Mouse (Mus musculus): Measurements from ENCODE around the gene Kat8. TPM values are rescaled to one million over a fixed set of nuclear protein-coding genes. Genes with fewer than 3 reads are reported as not detected.

The Kat8 gene
- polyA plus RNA-seq, 1 experiment = 11.3 TPM

GRCm38 (mm10) chr7:127922451-127923275, 10.3 kb downstream of the Kat8 start:
- Histone ChIP-seq H3K36me3 (ENCODE audit: control insufficient read depth, insufficient read depth, low read length) (peaks cover 13% of the 10 kb centered on the region; the same call in 1 of the 2 replicates), H3K4me1 (ENCODE audit: control insufficient read depth, insufficient read depth, insufficient read length) (peaks cover 12% of the 10 kb centered on the region; the same call in 1 of the 2 replicates), H3K27me3 (ENCODE audit: control insufficient read depth, insufficient read depth, low read length) (no peaks in the 10 kb centered on the region), H3K27ac (ENCODE audit: insufficient read depth, low read length) (peak overlapping the region; percentile 93), H3K4me3 (ENCODE audit: extremely low read depth, insufficient read depth, insufficient read length) (no peak overlapping the region)
- peak in 1 of 2 experiments; percentile 50 for DNase-seq (ENCODE audit: low read depth in 1 of 2, low spot score in 2 of 2)
- 31% methylated on average over 6 of the region's 6 CpGs for WGBS
- TF ChIP-seq CTCF (IDR thresholded peaks at IDR 0.05; ENCODE audit: extremely low read depth, insufficient read depth, insufficient read length, insufficient replicate concordance) = no peak

GRCm38 (mm10) chr7:127923714-127924113, 11.4 kb downstream of the Kat8 start:
- H3K27me3 ChIP-seq (ENCODE audit: control insufficient read depth, insufficient read depth, low read length) = no peaks in the 10 kb centered on the region
- no peak overlapping the region for H3K4me3 ChIP-seq (ENCODE audit: extremely low read depth, insufficient read depth, insufficient read length)
- TF ChIP-seq CTCF (IDR thresholded peaks at IDR 0.05; ENCODE audit: extremely low read depth, insufficient read depth, insufficient read length, insufficient replicate concordance) (no peak), POLR2A (IDR thresholded peaks at IDR 0.05; ENCODE audit: low read depth, low read length) (no peak)
- H3K36me3 ChIP-seq (ENCODE audit: control insufficient read depth, insufficient read depth, low read length) = peaks cover 13% of the 10 kb centered on the region; the same call in 1 of the 2 replicates
- no peak overlapping the region for H3K27ac ChIP-seq (ENCODE audit: insufficient read depth, low read length)
- DNase-seq (ENCODE audit: low read depth in 1 of 2, low spot score in 2 of 2) = no peak
- WGBS = 94% methylated on average over 5 of the region's 5 CpGs
- H3K4me1 ChIP-seq (ENCODE audit: control insufficient read depth, insufficient read depth, insufficient read length) = peaks cover 12% of the 10 kb centered on the region; the same call in 1 of the 2 replicates

GRCm38 (mm10) chr7:127925252-127925651, 12.9 kb downstream of the Kat8 start:
- DNase-seq (ENCODE audit: low read depth in 1 of 2, low spot score in 2 of 2) = no peak
- H3K36me3 ChIP-seq (ENCODE audit: control insufficient read depth, insufficient read depth, low read length) = peaks cover 13% of the 10 kb centered on the region; the same call in 1 of the 2 replicates
- H3K4me3 ChIP-seq (ENCODE audit: extremely low read depth, insufficient read depth, insufficient read length) = no peak overlapping the region
- TF ChIP-seq CTCF (IDR thresholded peaks at IDR 0.05; ENCODE audit: extremely low read depth, insufficient read depth, insufficient read length, insufficient replicate concordance) (no peak), POLR2A (IDR thresholded peaks at IDR 0.05; ENCODE audit: low read depth, low read length) (no peak)
- H3K27ac ChIP-seq (ENCODE audit: insufficient read depth, low read length) = no peak overlapping the region
- 95% methylated on average over 5 of the region's 5 CpGs for WGBS
- H3K4me1 ChIP-seq (ENCODE audit: control insufficient read depth, insufficient read depth, insufficient read length) = peaks cover 12% of the 10 kb centered on the region; the same call in 1 of the 2 replicates
- H3K27me3 ChIP-seq (ENCODE audit: control insufficient read depth, insufficient read depth, low read length) = no peaks in the 10 kb centered on the region

- H3K4me1 ChIP-seq (ENCODE audit: control insufficient read depth, insufficient read depth, insufficient read length) = peaks cover 12% of the 10 kb centered on the region; the same call in 1 of the 2 replicates
- no peak overlapping the region for H3K27ac ChIP-seq (ENCODE audit: insufficient read depth, low read length)
- WGBS = 93% methylated on average over 8 of the region's 8 CpGs
- no peaks in the 10 kb centered on the region for H3K27me3 ChIP-seq (ENCODE audit: control insufficient read depth, insufficient read depth, low read length)
- no peak for DNase-seq (ENCODE audit: low read depth in 1 of 2, low spot score in 2 of 2)
- no peak for TF ChIP-seq CTCF (IDR thresholded peaks at IDR 0.05; ENCODE audit: extremely low read depth, insufficient read depth, insufficient read length, insufficient replicate concordance)
- TF ChIP-seq POLR2A (IDR thresholded peaks at IDR 0.05; ENCODE audit: low read depth, low read length) = no peak
- no peak overlapping the region for H3K4me3 ChIP-seq (ENCODE audit: extremely low read depth, insufficient read depth, insufficient read length)
- H3K36me3 ChIP-seq (ENCODE audit: control insufficient read depth, insufficient read depth, low read length) = peaks cover 13% of the 10 kb centered on the region; the same call in 1 of the 2 replicates
These were observed 13.8 kb downstream of the Kat8 start for GRCm38 (mm10) chr7:127926066-127926465.

GRCm38 (mm10) chr7:127926846-127927245, 14.5 kb downstream of the Kat8 start:
- TF ChIP-seq CTCF (IDR thresholded peaks at IDR 0.05; ENCODE audit: extremely low read depth, insufficient read depth, insufficient read length, insufficient replicate concordance) (no peak), POLR2A (IDR thresholded peaks at IDR 0.05; ENCODE audit: low read depth, low read length) (no peak)
- 88% methylated on average over 11 of the region's 11 CpGs for WGBS
- DNase-seq (ENCODE audit: low read depth in 1 of 2, low spot score in 2 of 2) = no peak

GRCm38 (mm10) chr7:127927726-127928125, 15.4 kb downstream of the Kat8 start:
- H3K36me3 ChIP-seq (ENCODE audit: control insufficient read depth, insufficient read depth, low read length) = peaks cover 13% of the 10 kb centered on the region; the same call in 1 of the 2 replicates
- DNase-seq (ENCODE audit: low read depth in 1 of 2, low spot score in 2 of 2) = no peak
- WGBS = 90% methylated on average over 11 of the region's 11 CpGs
- H3K27me3 ChIP-seq (ENCODE audit: control insufficient read depth, insufficient read depth, low read length) = no peaks in the 10 kb centered on the region
- no peak overlapping the region for H3K4me3 ChIP-seq (ENCODE audit: extremely low read depth, insufficient read depth, insufficient read length)
- H3K27ac ChIP-seq (ENCODE audit: insufficient read depth, low read length) = no peak overlapping the region
- TF ChIP-seq CTCF (IDR thresholded peaks at IDR 0.05; ENCODE audit: extremely low read depth, insufficient read depth, insufficient read length, insufficient replicate concordance) = no peak
- no peak for TF ChIP-seq POLR2A (IDR thresholded peaks at IDR 0.05; ENCODE audit: low read depth, low read length)
- H3K4me1 ChIP-seq (ENCODE audit: control insufficient read depth, insufficient read depth, insufficient read length) = peaks cover 4% of the 10 kb centered on the region; the same call in 1 of the 2 replicates

More at GRCm38 (mm10) chr7:127926846-127927245, 14.5 kb downstream of the Kat8 start:
- peaks cover 12% of the 10 kb centered on the region; the same call in 1 of the 2 replicates for H3K4me1 ChIP-seq (ENCODE audit: control insufficient read depth, insufficient read depth, insufficient read length)
- H3K36me3 ChIP-seq (ENCODE audit: control insufficient read depth, insufficient read depth, low read length) = peaks cover 13% of the 10 kb centered on the region; the same call in 1 of the 2 replicates
- no peaks in the 10 kb centered on the region for H3K27me3 ChIP-seq (ENCODE audit: control insufficient read depth, insufficient read depth, low read length)
- no peak overlapping the region for H3K27ac ChIP-seq (ENCODE audit: insufficient read depth, low read length)
- no peak overlapping the region for H3K4me3 ChIP-seq (ENCODE audit: extremely low read depth, insufficient read depth, insufficient read length)
